Mouse (Mus musculus) mouse trophoblast stem cell (cell line): ENCODE measurements around the gene Sft2d1.
"Not testable (repeated sequence)": the region's sequence is repeated elsewhere in the genome, so short reads cannot be mapped to it uniquely, and the experiment has no call there.

Experiments
- in situ Hi-C, 2 experiments: fragments of 300-500 bp; cut with MseI, MboI; formaldehyde crosslinking; loops; 2 replicates in 1 of 2; 3 replicates in 1 of 2; pipeline ENCODE4 v1.15.1; 2025

The Sft2d1 gene

DNA sequence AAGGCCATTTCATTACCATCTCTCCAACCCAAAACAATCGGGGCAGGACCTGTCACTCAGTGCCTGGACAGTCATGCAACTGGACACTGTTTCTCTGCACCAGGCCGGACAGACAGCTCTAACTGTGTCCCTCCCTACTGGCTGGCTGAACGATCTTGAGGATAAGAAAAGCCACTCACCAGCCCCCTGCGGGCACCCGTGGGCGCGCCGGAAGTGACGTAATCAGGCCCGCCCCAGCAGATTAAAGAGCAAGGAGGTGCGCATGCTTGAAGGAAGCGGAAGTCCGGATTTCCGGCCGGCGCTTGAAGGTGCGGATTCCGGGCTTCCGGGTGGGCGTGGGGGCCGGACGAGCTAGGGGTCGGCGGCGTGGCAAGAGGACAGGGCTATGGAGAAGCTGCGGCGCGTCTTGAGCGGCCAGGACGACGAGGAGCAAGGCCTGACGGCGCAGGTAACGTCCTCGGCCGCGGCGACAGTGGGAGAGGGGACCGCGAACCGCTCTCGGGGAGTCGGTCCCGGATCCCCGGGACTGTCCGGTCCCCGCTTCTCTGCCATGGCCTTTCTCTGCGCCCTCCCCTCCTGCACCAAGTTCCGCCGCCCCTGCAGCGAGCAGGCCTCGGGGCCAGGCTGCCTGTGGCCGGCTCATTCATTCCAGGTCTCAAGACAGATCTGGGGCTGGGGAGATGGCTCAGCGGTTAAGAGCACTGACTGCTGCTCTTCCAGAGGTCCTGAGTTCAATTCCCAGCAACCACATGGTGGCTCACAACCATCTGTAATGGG, at the start of gene Sft2d1:
Gene Sft2d1, plus strand, starts transcription at position 265 of the 777 bp plus-strand sequence.
- in situ Hi-C loops: no loop called here

DNA sequence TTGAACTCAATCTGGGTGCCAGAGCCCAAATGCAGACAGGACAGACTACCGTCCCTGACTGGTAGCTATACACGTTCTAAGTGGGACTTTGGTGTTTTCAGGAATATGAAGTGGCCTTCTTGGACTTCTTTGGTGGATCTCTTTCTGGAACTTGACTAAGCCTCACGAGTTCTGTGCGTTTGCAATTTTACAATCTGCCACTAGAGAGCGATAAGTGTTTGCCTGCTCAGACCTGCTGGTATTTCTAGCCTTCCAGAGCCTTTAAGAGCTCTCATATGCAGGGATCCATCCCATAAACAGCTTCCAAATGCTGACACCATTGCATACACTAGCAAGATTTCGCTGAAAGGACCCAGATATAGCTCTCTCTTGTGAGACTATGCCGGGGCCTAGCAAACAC, 46.3 kb upstream of the Sft2d1 start:
- in situ Hi-C loops: not testable (repeated sequence)

DNA sequence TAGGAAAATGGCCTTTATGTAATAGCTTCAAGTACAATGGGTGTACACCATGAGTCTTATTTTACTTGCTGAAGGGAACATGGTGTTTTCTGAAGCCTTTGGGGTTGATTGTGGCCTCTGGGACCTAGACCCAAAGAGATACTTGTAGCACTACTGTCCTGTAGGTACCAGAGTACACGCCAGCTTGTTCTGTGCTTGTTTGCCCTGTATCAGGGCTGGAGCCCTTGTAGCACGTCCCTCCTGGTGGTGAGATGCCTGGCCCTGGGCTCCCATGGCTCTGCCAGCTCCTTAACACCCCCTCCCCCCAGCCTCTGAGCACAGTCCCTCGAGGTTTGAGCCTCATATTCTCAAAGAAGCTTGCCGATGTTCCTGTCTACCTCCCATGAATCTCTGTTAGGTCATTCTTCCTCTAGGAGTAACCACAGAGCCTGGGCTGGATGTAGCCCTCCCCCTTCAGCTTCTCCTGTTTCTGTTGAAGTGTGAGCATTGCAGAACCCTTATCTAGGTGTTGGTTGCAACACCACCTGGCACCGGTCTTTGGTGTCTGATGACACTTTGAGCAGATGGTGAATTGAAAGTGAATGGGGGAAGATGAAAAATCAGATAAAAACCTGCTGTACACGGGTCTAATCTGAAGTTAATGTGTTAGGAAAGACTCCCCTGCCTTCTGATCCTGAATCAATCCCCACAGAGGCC, 38.7 kb upstream of the Sft2d1 start:
- in situ Hi-C loops: no loop called here

DNA sequence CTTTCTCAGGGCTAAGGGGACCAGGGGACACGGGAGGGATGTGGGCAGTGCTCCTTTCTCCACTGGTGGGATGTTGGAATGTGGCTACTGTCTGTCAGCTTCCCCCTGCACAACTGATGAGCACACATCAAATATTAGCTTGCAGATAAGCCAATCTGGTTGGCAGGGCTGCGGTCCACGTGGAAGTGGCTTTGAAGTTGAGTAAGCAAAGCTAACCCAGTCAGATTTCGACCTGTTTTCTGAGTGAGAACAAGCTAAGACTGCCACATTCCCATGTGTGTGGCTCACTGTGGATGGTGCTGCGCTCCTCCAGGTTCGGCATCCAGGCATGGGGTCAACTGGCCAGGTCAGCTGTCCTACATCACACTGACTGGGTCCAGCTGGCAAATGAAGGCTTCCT, 38.0 kb upstream of the Sft2d1 start:
- in situ Hi-C loops: no loop called here

DNA sequence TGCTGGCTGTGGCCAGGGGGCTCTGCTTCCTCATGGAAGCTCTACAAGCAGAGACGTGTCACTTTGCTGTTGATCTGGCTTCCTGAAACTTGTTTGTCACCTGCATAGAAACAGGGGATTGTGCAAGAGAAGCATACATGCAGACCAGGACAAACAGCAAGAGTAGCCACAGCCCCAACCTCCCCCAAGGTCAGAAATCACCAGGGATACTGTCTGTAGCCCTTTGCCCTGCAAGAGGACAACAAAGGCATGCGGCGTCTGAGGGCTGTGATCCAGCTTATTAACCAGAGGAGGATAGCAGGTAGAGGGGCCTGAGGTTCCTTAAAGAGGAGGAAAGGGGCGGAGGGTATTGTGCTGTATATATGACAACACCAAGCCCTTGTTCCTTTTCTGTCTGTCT, 34.8 kb upstream of the Sft2d1 start:
- in situ Hi-C loops: no loop called here

DNA sequence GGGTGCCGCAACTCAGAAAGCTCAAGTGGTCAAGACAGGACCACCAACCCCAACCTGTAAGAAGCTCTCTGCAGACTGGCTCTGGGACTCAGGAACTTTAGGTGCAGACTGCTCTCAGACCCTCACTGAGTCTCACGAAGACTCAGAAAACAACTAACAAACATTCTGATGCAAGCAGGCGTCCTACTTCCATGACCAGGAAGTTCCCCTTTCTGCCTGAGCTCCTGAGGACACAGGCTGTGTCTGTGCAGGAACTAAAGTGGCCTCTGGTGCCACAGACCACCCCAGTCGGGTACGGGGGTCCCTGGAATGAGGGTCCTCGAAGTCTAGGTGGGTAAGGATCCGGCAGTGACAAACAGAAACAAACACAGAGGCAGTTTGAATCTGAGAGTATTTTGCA, 34.2 kb upstream of the Sft2d1 start:
- in situ Hi-C loops: no loop called here

DNA sequence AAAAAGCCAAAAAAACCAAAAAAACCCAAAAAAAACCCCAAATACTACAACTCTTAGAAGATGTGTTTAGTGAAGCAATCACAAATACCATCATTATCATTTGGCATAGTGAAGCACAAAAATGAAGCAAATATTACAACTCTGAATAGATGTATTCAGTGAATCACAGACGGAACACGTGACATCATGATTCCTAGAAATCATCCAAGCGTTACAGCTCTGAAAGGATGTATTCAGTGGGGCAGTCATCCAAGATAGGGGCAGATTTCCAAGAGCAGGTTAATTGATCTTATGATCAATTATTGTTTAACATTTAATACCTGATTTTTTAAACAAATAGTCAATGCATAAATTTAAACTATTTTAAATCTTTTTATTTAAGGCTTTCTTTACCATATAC, 33.6 kb upstream of the Sft2d1 start:
- in situ Hi-C loops: no loop called here

DNA sequence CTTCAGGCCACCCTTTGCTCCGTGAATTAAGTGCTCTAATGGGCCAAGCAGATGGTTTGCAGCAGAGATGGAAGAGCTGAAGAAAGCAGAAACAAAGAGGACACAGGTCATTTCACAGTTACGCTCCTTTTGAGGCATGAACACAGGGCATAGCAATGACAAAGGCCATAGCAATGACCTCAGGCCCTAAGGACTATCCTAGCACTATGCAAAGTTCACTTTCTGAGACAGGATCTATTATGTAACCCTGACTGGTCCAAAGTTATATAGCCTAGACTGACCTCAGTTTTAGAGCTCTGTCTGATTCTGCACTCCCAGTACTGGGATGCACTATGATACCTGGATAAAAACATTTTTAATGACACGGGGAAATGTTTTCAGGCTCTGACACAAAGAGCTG, 32.5 kb upstream of the Sft2d1 start:
- in situ Hi-C loops: no loop called here

DNA sequence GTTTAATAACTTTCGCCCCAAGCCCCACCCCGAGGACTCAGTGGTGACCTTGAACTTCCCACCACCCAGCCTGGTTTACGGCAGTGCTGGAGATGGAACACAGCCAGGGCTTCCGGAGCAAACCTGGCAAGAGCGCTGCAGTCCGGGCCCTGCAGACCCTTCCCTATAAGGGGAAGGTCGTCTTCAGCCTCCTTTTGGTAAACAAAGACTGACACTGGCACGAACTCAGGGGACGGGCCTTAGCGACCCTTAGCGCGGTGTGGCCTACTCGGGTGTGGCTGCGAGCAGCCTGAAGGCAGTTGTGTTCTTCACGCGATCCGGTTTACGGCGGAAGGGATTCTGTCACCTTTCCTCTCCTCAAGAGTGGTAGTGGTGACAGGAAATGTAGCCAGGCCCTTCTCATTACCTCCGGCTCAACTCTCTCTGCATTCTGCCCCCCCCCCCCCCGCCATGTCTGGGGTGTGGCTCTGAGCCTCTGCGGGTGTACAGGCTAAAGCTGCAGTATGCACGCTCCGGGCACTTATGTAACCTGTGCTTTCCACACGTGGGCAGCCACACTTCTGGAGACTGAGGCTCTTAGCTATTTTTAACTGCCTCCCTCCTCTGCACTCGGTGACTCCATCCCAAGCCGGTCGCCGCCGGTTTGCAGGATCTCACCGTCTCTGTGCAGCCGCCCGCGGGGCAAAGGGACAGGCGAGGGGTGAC, 27.9 kb upstream of the Sft2d1 start, which contains the start of gene Mpc1:
Gene Mpc1, plus strand, starts transcription at position 84 of the 705 bp plus-strand sequence.
- in situ Hi-C loops: no loop called here

DNA sequence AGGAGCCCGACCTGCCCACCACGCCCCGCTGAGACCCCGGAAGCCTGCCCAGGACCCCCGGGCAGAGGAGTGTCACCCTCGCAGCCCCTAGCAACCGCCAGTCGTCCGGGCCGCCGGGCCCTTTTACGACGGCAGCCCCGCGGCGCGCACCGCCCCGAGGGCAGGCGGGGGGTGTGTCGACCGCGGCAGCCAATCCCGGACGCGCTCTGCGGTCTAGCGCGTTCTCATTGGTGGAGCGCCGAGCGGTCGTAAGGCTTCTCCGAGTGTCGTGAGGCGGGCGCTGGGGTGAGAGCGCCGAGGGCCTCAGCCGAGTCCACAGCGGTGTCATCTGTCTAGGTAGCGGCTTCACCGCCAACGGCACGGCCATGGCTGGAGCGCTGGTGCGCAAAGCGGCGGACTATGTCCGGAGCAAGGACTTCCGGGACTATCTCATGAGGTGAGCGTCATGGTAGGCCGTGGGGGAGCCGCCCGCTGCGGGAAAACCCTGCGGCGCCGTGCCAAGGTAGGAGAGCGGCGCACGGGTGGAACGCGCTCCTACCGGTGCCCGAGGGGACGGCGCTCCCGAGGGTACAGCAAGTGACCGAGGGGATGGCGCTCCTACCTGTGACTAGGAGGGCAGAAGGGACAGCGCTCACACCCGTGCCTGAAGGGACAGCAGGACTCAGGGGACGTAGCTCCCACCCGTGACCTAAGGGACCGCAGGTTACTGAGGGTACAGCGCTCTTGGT, 27.2 kb upstream of the Sft2d1 start:
- in situ Hi-C loops: no loop called here

DNA sequence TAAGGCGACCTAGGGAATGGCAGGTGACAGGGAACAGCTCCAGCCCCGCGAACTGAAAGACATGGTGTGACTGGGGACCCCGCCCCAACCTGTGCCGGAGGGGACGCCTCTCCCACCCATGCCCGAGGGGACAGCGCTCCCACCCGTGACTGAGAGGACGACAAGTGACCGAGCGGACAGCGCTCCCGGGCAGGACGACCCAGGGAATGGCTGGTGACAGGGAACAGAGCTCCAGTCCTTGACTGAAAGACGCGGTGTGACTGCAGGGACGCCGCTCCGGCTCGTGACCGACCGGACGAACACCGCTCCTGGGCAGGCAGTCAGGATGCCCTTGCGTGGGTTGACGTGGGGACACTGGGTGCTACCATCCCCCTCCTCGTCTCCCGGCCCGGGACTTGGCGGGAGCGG, 26.6 kb upstream of the Sft2d1 start:
- in situ Hi-C loops: no loop called here

DNA sequence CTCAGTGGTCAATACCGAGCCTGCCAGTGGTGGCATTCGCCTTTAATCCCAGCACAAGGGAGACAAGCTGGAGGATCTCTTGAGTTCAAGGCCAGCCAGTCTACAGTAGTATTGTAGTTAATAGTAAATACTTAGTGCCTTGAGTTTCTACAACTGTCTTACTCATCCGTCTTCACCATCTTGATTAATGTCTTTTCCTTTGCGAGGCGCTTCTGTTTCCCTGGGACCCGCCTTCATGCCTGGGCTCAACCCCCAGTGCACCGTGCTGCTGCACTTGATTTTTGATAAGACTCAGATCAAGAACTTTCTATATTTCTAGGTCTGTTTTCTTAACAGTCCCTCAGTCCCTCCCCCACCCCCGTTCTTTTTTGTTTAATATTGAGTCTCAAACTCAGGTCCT, 25.8 kb upstream of the Sft2d1 start:
- in situ Hi-C loops: no loop called here

DNA sequence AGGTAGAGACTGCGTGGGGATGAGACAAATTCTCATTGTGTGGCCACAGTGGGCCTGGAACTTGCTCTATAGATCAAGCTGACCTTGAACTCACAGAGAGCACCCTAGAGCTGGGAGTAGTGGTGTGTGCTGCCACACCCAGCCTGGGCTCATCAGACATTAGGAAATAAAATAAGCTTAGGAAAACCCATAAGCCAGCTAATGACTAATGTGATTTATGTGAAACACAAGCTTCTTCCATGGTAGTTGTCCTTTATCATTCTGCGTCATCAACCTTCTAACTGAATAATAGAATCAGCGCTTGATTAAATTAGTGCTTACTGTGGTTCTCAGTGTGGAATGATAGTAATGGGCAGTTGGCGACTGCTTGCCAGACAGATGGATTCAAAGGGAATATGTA, 23.9 kb upstream of the Sft2d1 start:
- in situ Hi-C loops: no loop called here

DNA sequence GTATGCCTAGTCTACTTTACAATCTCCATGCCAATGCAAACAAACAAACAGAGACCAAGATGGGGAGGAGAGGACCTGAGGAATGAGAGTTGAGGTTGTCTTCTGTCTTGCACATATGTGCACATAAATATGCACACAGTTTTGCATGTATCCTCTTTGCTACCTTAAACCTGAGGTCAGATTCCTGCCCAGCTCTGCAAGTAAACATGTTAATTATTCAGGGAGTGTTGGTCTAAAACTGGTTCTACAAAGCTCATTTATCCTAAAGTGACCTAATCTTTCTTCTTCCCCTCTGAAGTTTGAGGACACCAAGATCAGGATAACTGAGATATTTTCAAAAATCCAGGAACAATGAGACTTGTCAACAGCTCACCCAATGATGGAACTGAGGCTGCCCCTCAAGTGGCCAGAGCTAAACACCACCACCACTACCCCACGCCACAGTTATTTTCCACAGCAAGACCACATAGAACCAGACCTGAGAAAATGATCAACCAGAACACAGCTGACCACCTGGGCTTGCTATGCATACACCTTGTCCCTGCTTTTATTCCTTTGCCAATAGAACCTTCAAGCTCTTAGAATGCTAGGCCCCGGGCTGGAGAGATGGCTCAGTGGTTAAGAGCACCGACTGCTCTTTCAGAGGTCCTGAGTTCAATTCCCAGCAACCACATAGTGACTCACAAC, 20.8 kb upstream of the Sft2d1 start:
- in situ Hi-C loops: no loop called here

DNA sequence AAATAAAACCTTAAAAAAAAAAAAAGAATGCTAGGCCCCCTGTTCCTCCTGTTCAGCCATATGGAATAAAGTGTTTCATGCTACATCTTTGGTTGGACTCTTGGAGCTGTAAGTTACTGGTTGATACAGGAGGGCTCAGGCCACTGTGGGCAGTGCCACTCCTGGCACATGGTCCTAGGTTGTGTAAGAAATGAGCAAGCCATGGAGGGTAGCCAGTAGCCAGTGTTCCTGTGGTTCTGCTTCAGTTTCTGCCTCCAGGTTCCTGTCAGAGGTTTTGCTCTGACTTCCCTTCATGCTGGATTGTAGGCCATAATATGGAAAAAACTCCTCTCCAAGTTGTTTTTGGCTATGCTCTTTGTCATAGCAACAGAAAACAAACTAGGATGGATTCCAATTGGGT, 20.2 kb upstream of the Sft2d1 start:
- in situ Hi-C loops: no loop called here

DNA sequence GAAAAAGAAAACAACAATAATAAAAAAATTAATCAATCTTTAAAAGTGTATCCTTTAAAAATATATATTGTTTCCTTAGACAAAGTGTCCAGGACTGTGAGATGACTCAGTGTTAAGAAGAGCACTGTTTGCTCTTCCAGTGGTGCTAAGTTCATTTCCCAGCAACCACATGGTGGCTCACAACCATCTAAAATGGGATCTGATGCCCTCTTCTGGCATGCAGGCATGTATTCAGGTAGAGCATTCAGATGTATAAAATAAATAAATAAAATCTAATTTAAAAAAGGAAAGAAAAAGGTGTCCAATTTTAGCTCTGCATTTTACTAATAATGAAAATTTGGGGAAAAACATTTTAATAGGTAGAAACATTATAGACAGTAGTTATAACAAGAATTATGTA, 15.1 kb upstream of the Sft2d1 start:
- in situ Hi-C loops: no loop called here

DNA sequence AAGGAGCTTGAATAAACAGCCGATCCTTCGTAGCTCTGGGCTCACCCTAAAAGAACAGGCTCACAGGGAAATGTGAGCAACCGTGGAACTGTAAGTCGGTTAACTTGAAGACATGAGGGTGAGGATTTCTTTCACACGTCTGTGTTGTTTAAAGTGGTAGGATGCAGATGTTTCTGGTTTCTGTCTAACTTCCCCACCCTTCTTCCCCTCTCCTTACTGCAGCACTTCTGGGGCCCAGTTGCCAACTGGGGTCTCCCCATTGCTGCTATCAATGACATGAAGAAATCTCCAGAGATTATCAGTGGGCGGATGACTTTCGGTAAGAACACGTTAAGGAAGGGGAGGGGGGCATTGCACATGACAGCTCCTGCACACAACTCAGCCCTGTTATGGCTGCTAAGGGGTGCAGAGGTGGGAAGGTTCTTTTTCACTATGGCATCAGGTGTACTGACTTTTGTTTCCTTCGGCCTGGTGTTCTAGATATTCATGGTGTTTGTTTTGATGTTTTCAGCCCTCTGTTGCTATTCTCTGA, 14.5 kb upstream of the Sft2d1 start:
- in situ Hi-C loops: no loop called here

DNA sequence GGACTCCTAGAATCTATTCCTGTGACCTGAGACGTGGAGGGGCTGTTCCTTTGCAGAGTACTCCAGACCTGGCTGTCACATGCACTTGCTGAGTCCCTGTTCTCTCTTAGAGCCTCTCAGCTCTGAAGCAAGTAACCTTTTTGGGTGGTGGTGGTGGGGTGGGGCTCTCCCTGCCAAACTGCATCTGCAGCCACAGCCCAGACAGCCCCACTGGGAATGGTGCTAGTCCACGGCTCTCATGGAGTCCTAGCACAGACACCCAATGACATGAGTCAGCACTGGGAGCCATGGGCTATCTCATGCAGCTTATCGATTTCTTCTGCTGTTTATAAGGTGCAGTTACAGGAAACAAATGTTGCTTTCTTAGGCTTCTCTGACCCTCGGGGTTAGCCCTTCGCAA, 13.2 kb upstream of the Sft2d1 start:
- in situ Hi-C loops: no loop called here

DNA sequence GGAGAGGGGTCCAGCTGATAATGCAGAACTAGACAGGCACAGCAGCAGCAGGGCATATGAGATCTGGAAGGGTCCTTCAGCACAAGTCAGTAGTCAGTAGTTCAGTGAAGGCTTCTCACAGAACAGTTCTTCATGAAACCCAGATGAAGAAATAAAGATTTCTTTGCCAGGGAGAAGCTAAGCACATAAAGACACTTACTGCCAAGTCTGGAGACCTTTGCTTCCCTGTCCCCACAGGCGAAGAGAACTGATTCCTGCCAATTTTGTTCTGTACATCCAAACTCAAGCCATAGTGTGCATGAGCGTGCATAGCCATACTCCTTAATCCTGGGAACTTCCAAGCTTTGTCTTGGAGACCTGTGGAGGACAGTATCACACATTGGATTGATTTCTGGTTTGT, 12.6 kb upstream of the Sft2d1 start:
- in situ Hi-C loops: no loop called here

DNA sequence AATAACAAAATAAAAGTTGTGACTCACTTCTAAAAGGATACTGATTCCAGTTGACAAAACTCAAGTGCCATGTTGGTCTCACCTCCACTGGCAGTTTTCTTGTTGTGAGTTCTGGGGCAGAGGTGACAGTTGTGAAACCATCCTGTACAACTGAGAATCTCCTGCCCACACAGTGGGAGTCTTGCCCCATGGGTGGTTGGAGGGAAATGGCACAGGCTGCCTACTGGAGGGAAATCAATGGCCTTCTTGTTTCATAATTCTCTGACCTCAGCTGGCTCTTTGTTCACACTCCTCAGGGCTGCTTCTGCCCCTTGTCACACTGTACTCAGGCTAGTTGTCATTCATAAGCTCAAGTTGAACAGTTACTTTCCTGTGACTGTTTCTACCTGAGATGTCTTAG, 11.4 kb upstream of the Sft2d1 start:
- in situ Hi-C loops: no loop called here

DNA sequence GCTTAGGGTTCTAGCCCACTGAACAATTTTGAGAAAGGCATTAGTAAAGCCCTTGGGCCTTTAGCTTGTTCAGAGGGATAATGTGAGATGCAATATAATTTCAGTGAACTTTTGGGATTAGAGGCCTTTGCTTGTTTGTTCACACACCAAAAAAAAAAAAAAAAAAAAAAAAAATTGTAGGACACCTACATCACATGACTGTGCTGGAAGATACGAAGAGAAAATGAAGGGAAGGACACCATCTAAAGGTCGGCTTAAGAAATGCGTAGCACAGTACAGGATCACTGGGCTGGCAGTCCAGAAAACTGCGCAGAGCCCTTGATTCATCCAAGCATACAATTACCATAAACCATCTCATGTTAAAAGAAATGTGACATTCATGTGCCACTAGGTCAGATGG, 9.4 kb upstream of the Sft2d1 start:
- in situ Hi-C loops: loop anchor here in 1 of 2 experiments (5.0 kb wide), 1 partner anchor 49 kb away; no protein-coding TSS in a partner anchor
